Mouse (Mus musculus) frontal cortex, postnatal 14 days (tissue): ENCODE measurements around the gene Spsb4.
"Not testable (repeated sequence)": the region's sequence is repeated elsewhere in the genome, so short reads cannot be mapped to it uniquely, and the experiment has no call there.

Experiments
- DNase-seq, 2 experiments: peaks; one replicate each; pipeline ENCODE4 v3.0.0; 2022; ENCODE audit warnings: low spot score in 2 of 2

The Spsb4 gene

GRCm38 (mm10) chr9:96952310-96952975 is 66.2 kb downstream of the Spsb4 start:
- DNase-seq = no peak

- DNase-seq = no peak
These were observed 69.1 kb downstream of the Spsb4 start for GRCm38 (mm10) chr9:96949551-96949950.

GRCm38 (mm10) chr9:96948546-96948945 is 70.1 kb downstream of the Spsb4 start:
- DNase-seq = no peak

- no peak for DNase-seq
These were observed 71.5 kb downstream of the Spsb4 start for GRCm38 (mm10) chr9:96947171-96947570.

- DNase-seq = no peak
These were observed 74.1 kb downstream of the Spsb4 start for GRCm38 (mm10) chr9:96944517-96944916.

GRCm38 (mm10) chr9:96942975-96943374 is 75.7 kb downstream of the Spsb4 start:
- no peak for DNase-seq

GRCm38 (mm10) chr9:96938887-96939286 is 79.8 kb downstream of the Spsb4 start:
- no peak for DNase-seq

GRCm38 (mm10) chr9:96936427-96936826 is 82.2 kb downstream of the Spsb4 start:
- DNase-seq = not testable (repeated sequence)

GRCm38 (mm10) chr9:96935556-96936300 is 82.9 kb downstream of the Spsb4 start:
- no peak for DNase-seq

GRCm38 (mm10) chr9:96934816-96935215 is 83.8 kb downstream of the Spsb4 start:
- no peak for DNase-seq

GRCm38 (mm10) chr9:96932751-96933150 is 85.9 kb downstream of the Spsb4 start:
- DNase-seq = no peak

GRCm38 (mm10) chr9:96923577-96924316 is 94.9 kb downstream of the Spsb4 start:
- DNase-seq = no peak

GRCm38 (mm10) chr9:96923119-96923518 is 95.5 kb downstream of the Spsb4 start:
- no peak for DNase-seq

GRCm38 (mm10) chr9:96916620-96917538 is 101.8 kb downstream of the Spsb4 start:
- peak; percentile 91 to 98 for DNase-seq

GRCm38 (mm10) chr9:96916076-96916475 is 102.6 kb downstream of the Spsb4 start:
- DNase-seq = no peak

- no peak for DNase-seq
These were observed 103.8 kb downstream of the Spsb4 start for GRCm38 (mm10) chr9:96914851-96915250.

- no peak for DNase-seq
These were observed 104.6 kb downstream of the Spsb4 start for GRCm38 (mm10) chr9:96914005-96914404.

GRCm38 (mm10) chr9:96909503-96909902 is 109.1 kb downstream of the Spsb4 start:
- no peak for DNase-seq

GRCm38 (mm10) chr9:96908737-96909136 is 109.9 kb downstream of the Spsb4 start:
- DNase-seq = no peak

GRCm38 (mm10) chr9:96904360-96905355 is 114.0 kb downstream of the Spsb4 start:
- DNase-seq = no peak
